In the genomic region with DNA sequence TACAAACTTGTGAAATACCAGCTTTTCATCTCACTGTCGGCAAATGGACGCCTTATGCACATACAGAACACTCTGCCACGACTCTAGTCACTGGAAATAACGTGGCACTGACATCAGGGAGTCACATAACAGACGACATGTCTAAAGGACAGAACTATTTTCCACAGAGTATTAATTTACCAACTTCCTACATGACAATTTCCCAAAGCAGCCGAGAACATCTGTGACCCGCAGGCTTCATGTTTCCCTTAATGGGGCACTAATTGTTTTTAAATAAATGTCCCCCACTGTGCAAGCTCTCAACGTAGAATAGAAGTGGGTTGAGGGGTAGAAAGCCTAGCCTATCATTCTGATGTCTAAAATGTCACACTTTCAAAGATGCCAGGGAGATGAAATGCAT, we compare ENCODE assay signal across 10 mouse cellular contexts. TPM values are rescaled to one million over a fixed set of nuclear protein-coding genes. Genes with fewer than 3 reads are reported as not detected.
DNase-seq lines count a peak whose midpoint lies in the region; ATAC-seq and TF ChIP-seq lines count a peak whose summit lies in the region.
"Had no signal": no experiment of that assay in that cellular context is flagged by ENCODE, and none has a peak within 500 bp of the region (broad histone marks: within the 10 kb centered on the region; RNA-seq: fewer than 3 reads in every experiment).

No protein-coding gene starts in this region.

- peak overlapping the region; percentile 33; the same call in 1 of the 2 replicates for H3K4me3 ChIP-seq in layer of hippocampus, adult 2 months
- no peak overlapping the region for H3K4me3 ChIP-seq in embryonic facial prominence, embryonic 13.5 days
- no peak overlapping the region for H3K4me3 ChIP-seq in intestine, embryonic 16.5 days (ENCODE audit: low read length)
- no peak overlapping the region for H3K4me3 ChIP-seq in neural tube, embryonic 14.5 days (ENCODE audit: low read depth, low read length)
- H3K4me3 ChIP-seq: erythroblast, embryonic 14.5 days had no signal

- peak overlapping the region; percentile 71 for H3K27ac ChIP-seq in layer of hippocampus, adult 2 months
- peak overlapping the region; percentile 33; the same call in 1 of the 2 replicates for H3K27ac ChIP-seq in embryonic facial prominence, embryonic 13.5 days
- 0 out of 2 replicates have a peak overlapping the region, but pooled peaks have one; percentile 5 for H3K27ac ChIP-seq in intestine, embryonic 16.5 days (ENCODE audit: low read length)
- no peak overlapping the region for H3K27ac ChIP-seq in neural tube, embryonic 14.5 days (ENCODE audit: low read depth, low read length)

- WGBS in embryonic facial prominence, embryonic 13.5 days: 15% methylated on average over 8 of the region's 8 CpGs
- 49% methylated on average over 8 of the region's 8 CpGs for whole genome bisulfite sequencing in intestine, embryonic 16.5 days
- WGBS in neural tube, embryonic 14.5 days: 19% methylated on average over 8 of the region's 8 CpGs

- TF ChIP-seq CTCF in layer of hippocampus, adult 2 months (conservative IDR thresholded peaks at IDR 0.05): no peak

- H3K36me3 ChIP-seq in embryonic facial prominence, embryonic 13.5 days: no peaks in the 10 kb centered on the region
- no peaks in the 10 kb centered on the region for H3K36me3 ChIP-seq in intestine, embryonic 16.5 days (ENCODE audit: control insufficient read depth, insufficient read depth, low read length)
- H3K36me3 ChIP-seq in neural tube, embryonic 14.5 days (ENCODE audit: control insufficient read depth, insufficient read depth, low read length): no peaks in the 10 kb centered on the region
- H3K36me3 ChIP-seq: G1E had no signal

- no peak for DNase-seq in layer of hippocampus, adult 2 months (ENCODE audit: low spot score in 2 of 2)
- DNase-seq in layer of hippocampus, adult 9-11 months: no peak
- no peak for DNase-seq in left cerebral cortex, postnatal 25 days (ENCODE audit: low spot score in 2 of 2)
- DNase-seq in left cerebral cortex, adult 11 months (ENCODE audit: low spot score): no peak
- DNase-seq in right cerebral cortex, postnatal 10 days (ENCODE audit: low spot score in 2 of 2): no peak

- ATAC-seq in embryonic facial prominence, embryonic 13.5 days (ENCODE audit: insufficient number of reproducible peaks, insufficient read depth, low FRiP score, low TSS enrichment, low read depth): no peak
- no peak for ATAC-seq in intestine, embryonic 16.5 days
- ATAC-seq in neural tube, embryonic 14.5 days (ENCODE audit: low read depth): peak; percentile 38; the same call in 1 of the 2 replicates

- H3K4me2 ChIP-seq in embryonic facial prominence, embryonic 13.5 days: peak overlapping the region; percentile 30
- no peak overlapping the region for H3K4me2 ChIP-seq in intestine, embryonic 16.5 days (ENCODE audit: low read depth, low read length)
- H3K4me2 ChIP-seq in neural tube, embryonic 14.5 days (ENCODE audit: low read depth, low read length): no peak overlapping the region

- H3K4me1 ChIP-seq in embryonic facial prominence, embryonic 13.5 days: peaks cover 21% of the 10 kb centered on the region
- peaks cover 7% of the 10 kb centered on the region for H3K4me1 ChIP-seq in intestine, embryonic 16.5 days (ENCODE audit: control insufficient read depth, insufficient read depth, low read length)
- peaks cover 2% of the 10 kb centered on the region; the same call in 1 of the 2 replicates for H3K4me1 ChIP-seq in neural tube, embryonic 14.5 days (ENCODE audit: control insufficient read depth, insufficient read depth, low read length)

- H3K27me3 ChIP-seq in embryonic facial prominence, embryonic 13.5 days: no peaks in the 10 kb centered on the region
- no peaks in the 10 kb centered on the region for H3K27me3 ChIP-seq in intestine, embryonic 16.5 days (replicated peaks; ENCODE audit: control insufficient read depth, insufficient read depth, low read length)
- no peaks in the 10 kb centered on the region for H3K27me3 ChIP-seq in neural tube, embryonic 14.5 days (ENCODE audit: control insufficient read depth, insufficient read depth, low read length)

- no peaks in the 10 kb centered on the region for H3K9me3 ChIP-seq in embryonic facial prominence, embryonic 13.5 days
- no peaks in the 10 kb centered on the region for H3K9me3 ChIP-seq in intestine, embryonic 16.5 days (ENCODE audit: control insufficient read depth, low read length)
- no peaks in the 10 kb centered on the region for H3K9me3 ChIP-seq in neural tube, embryonic 14.5 days (ENCODE audit: control insufficient read depth, low read length)
- H3K9me3 ChIP-seq: G1E had no signal

- intact Hi-C loops in left cerebral cortex, postnatal 25 days (cut with DNase I): loop anchor here (10.0 kb wide), 1 partner anchor 730 kb away; no protein-coding TSS in a partner anchor

- no peak overlapping the region for H3K9ac ChIP-seq in embryonic facial prominence, embryonic 13.5 days
- no peak overlapping the region for H3K9ac ChIP-seq in intestine, embryonic 16.5 days (ENCODE audit: low read depth, low read length)
- H3K9ac ChIP-seq in neural tube, embryonic 14.5 days (replicated peaks; ENCODE audit: low read depth, low read length): no peak overlapping the region

RNA-seq across cellular contexts. Expression of a gene that starts 49.0 kb away (rescaled TPM):
- 1 to 10 TPM; 2.1 to 2.4 TPM for total RNA-seq in layer of hippocampus, adult 2 months (2021)
- polyA plus RNA-seq in embryonic facial prominence, embryonic 13.5 days (2015; fragmentation: Nextera tagmentation; extraction: Ambion mirVana): 0.55 and 0.91 TPM in 2 replicates
- polyA plus RNA-seq in intestine, embryonic 16.5 days (2015; fragmentation: Nextera tagmentation; extraction: Ambion mirVana): 0.31 and 0.54 TPM in 2 replicates
- polyA plus RNA-seq in neural tube, embryonic 14.5 days (2014; fragmentation: Nextera tagmentation; extraction: Ambion mirVana): 0.79 and 1.4 TPM in 2 replicates
- 1 to 10 TPM; 2.2 to 2.8 TPM for total RNA-seq in left cerebral cortex, postnatal 25 days (2021)
- polyA plus RNA-seq: erythroblast, embryonic 14.5 days; G1E had no signal
